Mouse (Mus musculus): ENCODE results near the gene Ipo13. TPM values are rescaled to one million over a fixed set of nuclear protein-coding genes. Genes with fewer than 3 reads are reported as not detected.
A peak's percentile ranks its signal among the peaks of the same experiment; 100 is the strongest.

The Ipo13 gene
- total RNA-seq, 2 experiments from 2014 or later: 133 to 138 TPM

GRCm38 (mm10) chr4:117912131-117912561 lies 2.7 kb downstream of the Ipo13 start:
- TF ChIP-seq CTCF (conservative IDR thresholded peaks at IDR 0.05): no peak
- DNase-seq (ENCODE audit: low spot score in 2 of 2): no peak

GRCm38 (mm10) chr4:117908834-117909453 lies 5.9 kb downstream of the Ipo13 start:
- no peak for DNase-seq (ENCODE audit: low spot score in 2 of 2)
- H3K4me3 ChIP-seq: peak overlapping the region; percentile 44
- peak overlapping the region; percentile 87 for H3K27ac ChIP-seq
- no peak for TF ChIP-seq CTCF (conservative IDR thresholded peaks at IDR 0.05)

More at GRCm38 (mm10) chr4:117912131-117912561, 2.7 kb downstream of the Ipo13 start:
- H3K4me3 ChIP-seq: peak overlapping the region; percentile 85
- peak overlapping the region; percentile 100 for H3K27ac ChIP-seq

- peak overlapping the region; percentile 28 for H3K27ac ChIP-seq
- no peak for DNase-seq (ENCODE audit: low spot score in 2 of 2)
- H3K4me3 ChIP-seq: no peak overlapping the region
- no peak for TF ChIP-seq CTCF (conservative IDR thresholded peaks at IDR 0.05)
Observed at GRCm38 (mm10) chr4:117906196-117906595, 8.6 kb downstream of the Ipo13 start.

- DNase-seq (ENCODE audit: low spot score in 2 of 2): no peak
- Histone ChIP-seq H3K27ac (peak overlapping the region; percentile 79), H3K4me3 (no peak overlapping the region)
- no peak for TF ChIP-seq CTCF (conservative IDR thresholded peaks at IDR 0.05)
Observed at GRCm38 (mm10) chr4:117904761-117905160, 10.0 kb downstream of the Ipo13 start.

GRCm38 (mm10) chr4:117904094-117904493 lies 10.7 kb downstream of the Ipo13 start:
- Histone ChIP-seq H3K27ac (peak overlapping the region; percentile 79), H3K4me3 (no peak overlapping the region)
- TF ChIP-seq CTCF (conservative IDR thresholded peaks at IDR 0.05): no peak
- peak in 1 of 2 experiments; percentile 67 for DNase-seq (ENCODE audit: low spot score in 2 of 2)

- TF ChIP-seq CTCF (conservative IDR thresholded peaks at IDR 0.05): no peak
- no peak for DNase-seq (ENCODE audit: low spot score in 2 of 2)
- Histone ChIP-seq H3K4me3 (no peak overlapping the region), H3K27ac (no peak overlapping the region)
Observed at GRCm38 (mm10) chr4:117898111-117898510, 16.7 kb downstream of the Ipo13 start.

GRCm38 (mm10) chr4:117896031-117896430 lies 18.8 kb downstream of the Ipo13 start:
- Histone ChIP-seq H3K27ac (no peak overlapping the region), H3K4me3 (no peak overlapping the region)
- no peak for DNase-seq (ENCODE audit: low spot score in 2 of 2)
- no peak for TF ChIP-seq CTCF (conservative IDR thresholded peaks at IDR 0.05)

- DNase-seq (ENCODE audit: low spot score in 2 of 2): no peak
- Histone ChIP-seq H3K27ac (no peak overlapping the region), H3K4me3 (no peak overlapping the region)
- no peak for TF ChIP-seq CTCF (conservative IDR thresholded peaks at IDR 0.05)
Observed at GRCm38 (mm10) chr4:117895339-117895738, 19.5 kb downstream of the Ipo13 start.

- TF ChIP-seq CTCF (conservative IDR thresholded peaks at IDR 0.05): no peak
- no peak overlapping the region for H3K4me3 ChIP-seq
- DNase-seq (ENCODE audit: low spot score in 2 of 2): no peak
- no peak overlapping the region for H3K27ac ChIP-seq
Observed at GRCm38 (mm10) chr4:117894601-117895000, 20.2 kb downstream of the Ipo13 start.

- Histone ChIP-seq H3K27ac (no peak overlapping the region), H3K4me3 (no peak overlapping the region)
- TF ChIP-seq CTCF (conservative IDR thresholded peaks at IDR 0.05): no peak
- DNase-seq (ENCODE audit: low spot score in 2 of 2): no peak
Observed at GRCm38 (mm10) chr4:117893376-117893775, 21.4 kb downstream of the Ipo13 start.

GRCm38 (mm10) chr4:117891738-117892161 lies 23.0 kb downstream of the Ipo13 start, which contains the start of gene Dph2:
Gene Dph2 (minus strand): TSS chr4:117892032.
- H3K27ac ChIP-seq: peak within 1 kb of the TSS; percentile 76
- TF ChIP-seq CTCF (conservative IDR thresholded peaks at IDR 0.05): no peak
- peak; percentile 76 to 91 for DNase-seq (ENCODE audit: low spot score in 2 of 2)
- H3K4me3 ChIP-seq: peak within 1 kb of the TSS; percentile 84

GRCm38 (mm10) chr4:117890750-117891149 lies 24.0 kb downstream of the Ipo13 start:
- H3K4me3 ChIP-seq: no peak overlapping the region
- no peak overlapping the region for H3K27ac ChIP-seq
- no peak for DNase-seq (ENCODE audit: low spot score in 2 of 2)
- TF ChIP-seq CTCF (conservative IDR thresholded peaks at IDR 0.05): no peak

- H3K27ac ChIP-seq: no peak overlapping the region
- H3K4me3 ChIP-seq: no peak overlapping the region
- no peak for DNase-seq (ENCODE audit: low spot score in 2 of 2)
- TF ChIP-seq CTCF (conservative IDR thresholded peaks at IDR 0.05): no peak
Observed at GRCm38 (mm10) chr4:117890031-117890430, 24.8 kb downstream of the Ipo13 start.

- TF ChIP-seq CTCF (conservative IDR thresholded peaks at IDR 0.05): no peak
- Histone ChIP-seq H3K27ac (no peak overlapping the region), H3K4me3 (no peak overlapping the region)
- no peak for DNase-seq (ENCODE audit: low spot score in 2 of 2)
Observed at GRCm38 (mm10) chr4:117889471-117889870, 25.3 kb downstream of the Ipo13 start.

Measured in layer of hippocampus, adult 2 months (tissue).